Mouse (Mus musculus) intestine, embryonic 16.5 days (tissue): ENCODE results near the gene Fbxo41. TPM values are rescaled to one million over a fixed set of nuclear protein-coding genes. Genes with fewer than 3 reads are reported as not detected.
"Not testable (repeated sequence)": the region's sequence is repeated elsewhere in the genome, so short reads cannot be mapped to it uniquely, and the experiment has no call there.

ENCODE experiments used
- ATAC-seq: fragments of 200-750 bp; cut with Nextera tagmentation; 2 replicates; pipeline ENCODE4 v1.8.0; 2017; ENCODE audit warnings: moderate TSS enrichment, moderate library complexity
- H3K27ac ChIP-seq: fragments of 300-500 bp; sonication (generic); 2 replicates; pipeline ENCODE4 v1.5.1; 2014; ENCODE audit warnings: mild to moderate bottlenecking, low read length
- H3K27me3 ChIP-seq: fragments of 300-500 bp; sonication (generic); replicated peaks from 2 replicates; pipeline ENCODE4 v1.6.1; 2014; ENCODE audit warnings: low read length, control low read depth, mixed read lengths; ENCODE audit not compliant: control insufficient read depth, insufficient read depth
- H3K36me3 ChIP-seq: fragments of 300-500 bp; sonication (generic); 2 replicates; pipeline ENCODE4 v1.6.1; 2014; ENCODE audit warnings: low read length, control low read depth; ENCODE audit not compliant: control insufficient read depth, insufficient read depth
- H3K4me1 ChIP-seq: fragments of 300-500 bp; sonication (generic); 2 replicates; pipeline ENCODE4 v1.6.1; 2014; ENCODE audit warnings: low read length, control low read depth, mixed read lengths; ENCODE audit not compliant: control insufficient read depth, insufficient read depth
- H3K4me2 ChIP-seq: fragments of 300-500 bp; sonication (generic); 2 replicates; pipeline ENCODE4 v1.6.1; 2014; ENCODE audit warnings: low read depth, low read length, control low read depth
- H3K4me3 ChIP-seq: fragments of 300-500 bp; sonication (generic); 2 replicates; pipeline ENCODE4 v1.5.1; 2014; ENCODE audit warnings: mild to moderate bottlenecking, low read length
- H3K9ac ChIP-seq: fragments of 300-500 bp; sonication (generic); 2 replicates; pipeline ENCODE4 v1.6.1; 2014; ENCODE audit warnings: low read depth, low read length
- H3K9me3 ChIP-seq: fragments of 300-500 bp; sonication (generic); 2 replicates; pipeline ENCODE4 v1.6.1; 2016; ENCODE audit warnings: low read length, control low read depth; ENCODE audit not compliant: control insufficient read depth
- WGBS: fragments of 180-500 bp; shearing (Covaris S2); extraction: QIAGEN DNeasy Blood & Tissue Kit; methylation state at CpG from one replicate; pipeline ENCODE4 v1.1.7; 2014; 5-methylcytosine and 5-hydroxymethylcytosine counted together
- polyA plus RNA-seq: library from polyadenylated mRNA; unstranded; fragments of >200 nt; fragmentation: Nextera tagmentation; extraction: Ambion mirVana; gene quantifications from 2 replicates; pipeline ENCODE4 v1.2.1, GENCODE M21; 2015

Gene Fbxo41
- polyA plus RNA-seq, 1 experiment from 2014 or later, result 0.16 TPM

- ATAC-seq, result no peak
- WGBS, result 92% methylated on average over 2 of the region's 2 CpGs
- no peak overlapping the region for H3K4me2 ChIP-seq
- peaks cover 15% of the 10 kb centered on the region for H3K36me3 ChIP-seq
- no peaks in the 10 kb centered on the region for H3K27me3 ChIP-seq
- H3K4me3 ChIP-seq, result no peak overlapping the region
- H3K27ac ChIP-seq, result no peak overlapping the region
- H3K9me3 ChIP-seq, result no peaks in the 10 kb centered on the region
- no peak overlapping the region for H3K9ac ChIP-seq
- H3K4me1 ChIP-seq, result peaks cover 15% of the 10 kb centered on the region
Observed at GRCm38 (mm10) chr6:85459621-85460020, 43.2 kb downstream of the Fbxo41 start.

- Histone ChIP-seq H3K36me3 (no peaks in the 10 kb centered on the region), H3K4me2 (peak overlapping the region; percentile 73), H3K4me1 (peaks cover 33% of the 10 kb centered on the region), H3K9me3 (no peaks in the 10 kb centered on the region), H3K9ac (peak overlapping the region; percentile 81), H3K4me3 (peak overlapping the region; percentile 55), H3K27me3 (no peaks in the 10 kb centered on the region), H3K27ac (no peak overlapping the region)
- ATAC-seq, result no peak
- 5% methylated on average over 7 of the region's 7 CpGs for WGBS
Observed at GRCm38 (mm10) chr6:85452816-85453215, 50.0 kb downstream of the Fbxo41 start.

- Histone ChIP-seq H3K36me3 (no peaks in the 10 kb centered on the region), H3K4me1 (peaks cover 30% of the 10 kb centered on the region), H3K9me3 (no peaks in the 10 kb centered on the region), H3K27ac (peak overlapping the region; percentile 98), H3K27me3 (no peaks in the 10 kb centered on the region), H3K9ac (peak overlapping the region; percentile 81), H3K4me2 (peak overlapping the region; percentile 73), H3K4me3 (peak overlapping the region; percentile 55)
- peak; percentile 7; the same call in 1 of the 2 replicates for ATAC-seq
- under 1% methylated on average over 15 of the region's 15 CpGs for WGBS
Observed at GRCm38 (mm10) chr6:85452411-85452665, 50.5 kb downstream of the Fbxo41 start.

- H3K36me3 ChIP-seq, result no peaks in the 10 kb centered on the region
- peak within 1 kb of the TSS; percentile 90 for H3K4me2 ChIP-seq
- WGBS, result under 1% methylated on average over 54 of the region's 54 CpGs
- peak within 1 kb of the TSS; percentile 55 for H3K4me3 ChIP-seq
- no peaks in the 10 kb centered on the region for H3K27me3 ChIP-seq
- peaks cover 30% of the 10 kb centered on the region for H3K4me1 ChIP-seq
- H3K27ac ChIP-seq, result peak within 1 kb of the TSS; percentile 98
- no peaks in the 10 kb centered on the region for H3K9me3 ChIP-seq
- H3K9ac ChIP-seq, result peak within 1 kb of the TSS; percentile 81
- peak; percentile 89 for ATAC-seq
Observed at GRCm38 (mm10) chr6:85451664-85452410, 51.0 kb downstream of the Fbxo41 start, which contains the start of gene Pradc1. TSS of gene Pradc1 (minus strand) at chr6:85451970.

GRCm38 (mm10) chr6:85450697-85451663, 51.8 kb downstream of the Fbxo41 start, which contains the start of gene Cct7:
TSS of gene Cct7 (plus strand) at chr6:85451514.
- H3K27me3 ChIP-seq, result no peaks in the 10 kb centered on the region
- 2% methylated on average over 91 of the region's 96 CpGs for WGBS
- H3K9me3 ChIP-seq, result no peaks in the 10 kb centered on the region
- peak within 1 kb of the TSS; percentile 55 for H3K4me3 ChIP-seq
- H3K4me2 ChIP-seq, result peak within 1 kb of the TSS; percentile 90
- peak; percentile 97 for ATAC-seq
- H3K4me1 ChIP-seq, result peaks cover 24% of the 10 kb centered on the region
- H3K36me3 ChIP-seq, result 0 out of 2 replicates have a peak, but pooled peaks cover 3% of the 10 kb centered on the region
- peak within 1 kb of the TSS; percentile 98 for H3K27ac ChIP-seq
- peak within 1 kb of the TSS; percentile 81 for H3K9ac ChIP-seq

- WGBS, result 54% methylated on average over 1 of the region's 1 CpGs
Observed at GRCm38 (mm10) chr6:85450140-85450539, 52.7 kb downstream of the Fbxo41 start.

GRCm38 (mm10) chr6:85447351-85447750, 55.4 kb downstream of the Fbxo41 start:
- no peak overlapping the region for H3K4me3 ChIP-seq
- H3K4me2 ChIP-seq, result no peak overlapping the region
- H3K36me3 ChIP-seq, result peaks cover 12% of the 10 kb centered on the region; the same call in 1 of the 2 replicates
- no peaks in the 10 kb centered on the region for H3K27me3 ChIP-seq
- no peak overlapping the region for H3K9ac ChIP-seq
- WGBS, result 81% methylated on average over 6 of the region's 6 CpGs
- 0 out of 2 replicates have a peak, but pooled peaks cover 5% of the 10 kb centered on the region for H3K4me1 ChIP-seq
- H3K27ac ChIP-seq, result no peak overlapping the region
- no peaks in the 10 kb centered on the region for H3K9me3 ChIP-seq
- ATAC-seq, result no peak

More at GRCm38 (mm10) chr6:85450140-85450539, 52.7 kb downstream of the Fbxo41 start:
- H3K36me3 ChIP-seq, H3K9me3 ChIP-seq, ATAC-seq, H3K27ac ChIP-seq, H3K27me3 ChIP-seq: not testable (repeated sequence)
- H3K4me2 ChIP-seq, result peak overlapping the region; percentile 90
- H3K9ac ChIP-seq, result 0 out of 2 replicates have a peak overlapping the region, but pooled peaks have one; percentile 81
- peak overlapping the region; percentile 55 for H3K4me3 ChIP-seq
- H3K4me1 ChIP-seq, result peaks cover 20% of the 10 kb centered on the region

- H3K27ac ChIP-seq, result no peak overlapping the region
- H3K36me3 ChIP-seq, result peaks cover 19% of the 10 kb centered on the region; the same call in 1 of the 2 replicates
- H3K4me3 ChIP-seq, result no peak overlapping the region
- H3K27me3 ChIP-seq, result no peaks in the 10 kb centered on the region
- ATAC-seq, result no peak
- no peak overlapping the region for H3K9ac ChIP-seq
- WGBS, result 89% methylated on average over 5 of the region's 5 CpGs
- no peaks in the 10 kb centered on the region for H3K4me1 ChIP-seq
- H3K4me2 ChIP-seq, result no peak overlapping the region
- no peaks in the 10 kb centered on the region for H3K9me3 ChIP-seq
Observed at GRCm38 (mm10) chr6:85445286-85445685, 57.5 kb downstream of the Fbxo41 start.
